Mouse (Mus musculus): ENCODE results near the gene Usp20. TPM values are rescaled to one million over a fixed set of nuclear protein-coding genes. Genes with fewer than 3 reads are reported as not detected.

Usp20 gene
- polyA plus RNA-seq, 1 experiment = 18.5 TPM

DNA sequence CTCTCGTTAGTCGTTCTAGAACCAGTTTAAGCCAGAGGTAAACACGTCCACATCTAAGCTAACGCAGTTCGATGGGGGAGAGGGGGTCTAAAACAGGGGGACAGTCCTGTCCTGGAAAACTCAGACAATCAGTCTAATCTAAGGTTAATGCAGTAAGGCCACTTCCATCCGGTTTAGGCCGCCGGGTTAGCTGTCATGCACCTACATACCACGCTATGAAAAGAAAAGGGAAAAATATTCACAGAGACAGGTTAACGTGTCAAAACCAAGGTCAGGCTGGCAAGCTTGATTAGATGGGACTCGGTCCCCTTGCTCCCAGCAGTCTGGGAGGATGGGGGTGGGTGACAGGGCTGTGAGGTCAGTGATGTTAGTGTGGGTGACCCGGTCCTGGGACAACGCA is 71.3 kb downstream of the Usp20 start:
- DNase-seq = no peak
- H3K4me1 ChIP-seq (ENCODE audit: control insufficient read depth, insufficient read depth, low read length) = no peaks in the 10 kb centered on the region
- 92% methylated on average over 13 of the region's 13 CpGs for WGBS
- H3K4me3 ChIP-seq (replicated peaks; ENCODE audit: extremely low read depth, low read depth, low read length) = no peak overlapping the region
- no peak for TF ChIP-seq CTCF (IDR thresholded peaks at IDR 0.05; ENCODE audit: insufficient read depth, low read length)
- TF ChIP-seq POLR2A (IDR thresholded peaks at IDR 0.05; ENCODE audit: borderline replicate concordance, extremely low read depth, low read depth, low read length) = no peak

DNA sequence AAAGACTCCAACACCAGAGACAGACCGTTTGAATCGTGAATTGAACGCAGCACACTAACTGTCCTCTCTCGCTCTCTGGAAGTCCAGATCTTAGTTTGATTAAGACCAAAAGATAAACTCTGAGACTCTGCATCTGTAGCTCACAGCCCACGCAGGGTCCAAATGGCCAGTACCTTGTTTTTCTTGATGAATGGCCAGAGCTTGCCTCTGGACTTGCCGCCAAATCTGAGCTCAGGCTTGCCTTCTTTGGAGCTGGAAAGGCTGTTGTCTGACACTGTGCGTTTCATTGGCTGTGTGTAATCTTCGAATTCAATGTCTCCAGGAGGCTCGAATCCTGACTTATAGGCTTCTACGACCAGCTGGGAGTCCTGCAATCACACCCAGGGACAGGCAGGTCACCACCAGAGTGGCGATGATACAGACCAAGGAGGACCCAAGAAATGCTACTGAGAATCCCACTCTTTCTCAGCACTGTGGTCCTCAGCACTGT is 71.8 kb downstream of the Usp20 start:
- 82% methylated on average over 11 of the region's 11 CpGs for WGBS
- no peak for DNase-seq
- no peaks in the 10 kb centered on the region for H3K4me1 ChIP-seq (ENCODE audit: control insufficient read depth, insufficient read depth, low read length)
- no peak overlapping the region for H3K4me3 ChIP-seq (replicated peaks; ENCODE audit: extremely low read depth, low read depth, low read length)
- TF ChIP-seq CTCF (IDR thresholded peaks at IDR 0.05; ENCODE audit: insufficient read depth, low read length) = no peak
- TF ChIP-seq POLR2A (IDR thresholded peaks at IDR 0.05; ENCODE audit: borderline replicate concordance, extremely low read depth, low read depth, low read length) = no peak

DNA sequence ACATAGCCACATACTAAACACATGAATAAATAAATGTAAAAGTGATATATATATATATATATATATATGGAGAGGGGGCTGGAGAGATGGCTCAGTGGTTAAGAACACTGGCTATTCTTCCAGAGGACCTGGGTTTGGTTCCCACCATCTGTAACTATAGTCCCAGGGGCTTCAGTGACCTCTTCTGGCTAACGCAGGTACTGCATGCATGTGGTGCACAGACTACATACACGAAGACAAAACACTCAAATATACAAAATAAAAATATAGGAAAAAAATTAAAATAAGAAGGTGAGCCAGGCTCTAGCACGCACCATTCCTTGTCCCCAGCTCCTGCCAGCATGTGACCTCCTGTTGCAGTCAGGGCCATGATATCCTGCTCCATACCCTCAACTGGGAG is 74.0 kb downstream of the Usp20 start:
- no peaks in the 10 kb centered on the region for H3K4me1 ChIP-seq (ENCODE audit: control insufficient read depth, insufficient read depth, low read length)
- no peak overlapping the region for H3K4me3 ChIP-seq (replicated peaks; ENCODE audit: extremely low read depth, low read depth, low read length)
- TF ChIP-seq CTCF (IDR thresholded peaks at IDR 0.05; ENCODE audit: insufficient read depth, low read length) = no peak
- no peak for TF ChIP-seq POLR2A (IDR thresholded peaks at IDR 0.05; ENCODE audit: borderline replicate concordance, extremely low read depth, low read depth, low read length)
- no peak for DNase-seq
- 97% methylated on average over 3 of the region's 3 CpGs for WGBS

DNA sequence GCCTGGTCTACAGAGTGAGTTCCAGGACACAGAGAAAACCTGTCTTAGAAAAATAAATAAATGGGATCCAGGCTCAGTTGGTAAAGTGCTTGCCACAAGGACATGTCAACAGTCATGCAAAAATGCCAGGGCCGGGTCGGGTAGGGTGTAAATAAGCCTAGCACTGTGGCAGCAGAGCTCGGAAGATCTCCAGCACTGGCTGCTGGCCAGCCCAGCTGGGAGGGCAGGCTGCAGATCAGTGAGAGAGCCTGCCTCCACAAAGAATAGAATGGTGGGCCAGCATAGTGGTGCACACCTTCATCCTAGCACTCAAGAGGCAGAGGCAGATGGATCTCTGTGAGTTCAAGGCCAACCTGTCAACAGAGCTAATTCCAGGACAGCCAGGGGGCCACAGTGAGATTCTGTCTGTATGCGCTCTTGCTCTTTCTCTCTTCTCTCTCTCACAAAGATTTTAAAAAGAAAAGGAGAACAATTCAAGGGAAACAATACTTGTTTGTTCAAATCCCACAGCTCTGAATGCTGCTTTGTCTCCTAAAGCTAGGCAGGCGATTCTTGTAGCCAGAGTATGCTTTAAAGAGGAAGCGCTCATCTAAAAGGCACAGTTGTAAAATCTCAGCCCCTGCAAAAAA is 75.6 kb downstream of the Usp20 start:
- no peaks in the 10 kb centered on the region for H3K4me1 ChIP-seq (ENCODE audit: control insufficient read depth, insufficient read depth, low read length)
- DNase-seq = no peak
- 62% methylated on average over 6 of the region's 6 CpGs for WGBS
- no peak for TF ChIP-seq CTCF (IDR thresholded peaks at IDR 0.05; ENCODE audit: insufficient read depth, low read length)
- TF ChIP-seq POLR2A (IDR thresholded peaks at IDR 0.05; ENCODE audit: borderline replicate concordance, extremely low read depth, low read depth, low read length) = no peak
- H3K4me3 ChIP-seq (replicated peaks; ENCODE audit: extremely low read depth, low read depth, low read length) = no peak overlapping the region

DNA sequence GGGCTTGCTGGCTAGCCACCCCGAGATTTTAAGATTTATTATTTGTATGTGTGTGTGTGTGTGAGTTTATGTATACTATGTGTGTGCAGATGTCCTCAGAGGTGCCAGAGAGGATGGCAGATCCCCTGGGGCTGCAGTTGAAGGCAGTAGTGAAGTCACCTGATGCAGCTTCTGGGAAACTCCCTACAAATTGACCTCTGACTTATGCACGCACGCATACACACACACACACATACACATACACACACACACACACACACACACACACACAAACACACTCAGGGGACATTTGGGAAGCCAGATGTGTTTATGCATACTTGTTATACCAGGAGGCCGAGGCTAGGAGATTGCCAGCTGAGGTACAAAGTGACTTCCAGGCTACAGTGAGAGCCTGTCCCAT is 76.4 kb downstream of the Usp20 start:
- 92% methylated on average over 4 of the region's 4 CpGs for WGBS
- TF ChIP-seq CTCF (IDR thresholded peaks at IDR 0.05; ENCODE audit: insufficient read depth, low read length) = no peak
- no peak for TF ChIP-seq POLR2A (IDR thresholded peaks at IDR 0.05; ENCODE audit: borderline replicate concordance, extremely low read depth, low read depth, low read length)
- no peak overlapping the region for H3K4me3 ChIP-seq (replicated peaks; ENCODE audit: extremely low read depth, low read depth, low read length)
- no peaks in the 10 kb centered on the region for H3K4me1 ChIP-seq (ENCODE audit: control insufficient read depth, insufficient read depth, low read length)
- DNase-seq = no peak

DNA sequence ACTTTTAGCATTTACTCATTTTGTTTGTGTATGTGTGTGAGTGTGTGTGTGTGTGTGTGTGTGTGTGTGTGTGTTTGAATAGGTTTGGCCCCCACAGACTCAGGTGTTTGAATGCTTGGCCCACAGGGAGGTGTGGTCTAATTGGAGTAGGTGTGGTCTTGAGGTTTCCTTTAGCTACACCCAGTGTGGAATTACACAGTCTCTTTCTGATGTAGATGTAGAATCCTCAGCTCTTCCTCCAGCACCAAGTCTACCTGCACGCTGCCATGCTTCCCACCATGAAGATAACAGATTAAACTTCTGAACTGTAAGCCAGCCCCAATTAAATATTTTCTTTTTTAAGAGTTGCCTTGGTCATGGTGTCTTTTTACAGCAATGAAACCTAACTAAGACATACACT is 78.2 kb downstream of the Usp20 start:
- TF ChIP-seq POLR2A (IDR thresholded peaks at IDR 0.05; ENCODE audit: borderline replicate concordance, extremely low read depth, low read depth, low read length) = no peak
- no peak for TF ChIP-seq CTCF (IDR thresholded peaks at IDR 0.05; ENCODE audit: insufficient read depth, low read length)
- H3K4me3 ChIP-seq (replicated peaks; ENCODE audit: extremely low read depth, low read depth, low read length) = no peak overlapping the region
- no peaks in the 10 kb centered on the region for H3K4me1 ChIP-seq (ENCODE audit: control insufficient read depth, insufficient read depth, low read length)
- 94% methylated on average over 1 of the region's 1 CpGs for WGBS
- DNase-seq = no peak

DNA sequence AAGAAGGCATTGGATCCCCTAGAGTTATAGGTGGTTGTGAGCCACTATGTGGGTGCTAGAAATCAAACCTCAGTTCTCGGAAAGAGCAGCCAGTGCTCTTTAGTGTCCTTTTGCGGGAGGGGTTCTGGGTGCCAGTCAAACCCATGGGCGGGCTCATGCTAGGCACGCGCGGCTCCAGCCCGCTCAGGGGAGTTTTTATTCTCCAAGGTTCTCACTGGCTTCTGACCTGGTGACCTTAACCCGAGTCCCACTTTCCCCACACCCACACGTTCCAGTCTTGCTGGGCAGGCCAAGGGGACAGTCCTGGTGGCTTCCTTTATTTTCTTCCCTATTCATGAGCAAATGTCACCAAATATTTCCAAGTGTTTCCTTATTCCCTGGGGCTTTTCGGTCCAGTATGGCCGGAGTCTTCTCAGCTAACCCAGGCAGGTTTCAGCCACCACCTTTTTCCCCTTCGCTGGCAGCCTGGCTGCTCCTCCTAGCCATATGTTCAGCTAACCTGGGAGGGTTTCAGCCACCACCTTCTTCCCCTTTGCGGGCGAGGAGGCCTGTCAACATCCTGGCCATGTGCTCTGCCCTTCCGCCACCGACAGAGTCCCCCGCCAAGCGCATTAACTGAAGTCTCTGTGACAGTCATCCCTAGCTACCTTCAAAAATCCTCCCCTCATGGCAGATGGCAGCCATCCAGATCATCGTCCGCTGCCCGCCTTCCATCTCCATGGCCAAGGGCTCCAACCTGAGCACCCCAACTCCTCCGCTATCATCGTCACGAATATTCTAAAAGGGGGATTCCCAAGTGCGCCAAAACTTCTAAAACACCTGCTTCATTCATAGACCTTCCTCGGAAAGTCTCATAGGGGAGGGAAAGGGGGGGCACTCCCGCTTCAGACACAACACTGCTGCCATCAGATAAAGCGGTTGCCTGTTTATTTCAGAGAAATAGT is 79.0 kb downstream of the Usp20 start:
- WGBS = 76% methylated on average over 28 of the region's 28 CpGs
- Histone ChIP-seq H3K4me1 (ENCODE audit: control insufficient read depth, insufficient read depth, low read length) (no peaks in the 10 kb centered on the region), H3K4me3 (replicated peaks; ENCODE audit: extremely low read depth, low read depth, low read length) (no peak overlapping the region)
- DNase-seq = no peak
- no peak for TF ChIP-seq CTCF (IDR thresholded peaks at IDR 0.05; ENCODE audit: insufficient read depth, low read length)
- no peak for TF ChIP-seq POLR2A (IDR thresholded peaks at IDR 0.05; ENCODE audit: borderline replicate concordance, extremely low read depth, low read depth, low read length)

DNA sequence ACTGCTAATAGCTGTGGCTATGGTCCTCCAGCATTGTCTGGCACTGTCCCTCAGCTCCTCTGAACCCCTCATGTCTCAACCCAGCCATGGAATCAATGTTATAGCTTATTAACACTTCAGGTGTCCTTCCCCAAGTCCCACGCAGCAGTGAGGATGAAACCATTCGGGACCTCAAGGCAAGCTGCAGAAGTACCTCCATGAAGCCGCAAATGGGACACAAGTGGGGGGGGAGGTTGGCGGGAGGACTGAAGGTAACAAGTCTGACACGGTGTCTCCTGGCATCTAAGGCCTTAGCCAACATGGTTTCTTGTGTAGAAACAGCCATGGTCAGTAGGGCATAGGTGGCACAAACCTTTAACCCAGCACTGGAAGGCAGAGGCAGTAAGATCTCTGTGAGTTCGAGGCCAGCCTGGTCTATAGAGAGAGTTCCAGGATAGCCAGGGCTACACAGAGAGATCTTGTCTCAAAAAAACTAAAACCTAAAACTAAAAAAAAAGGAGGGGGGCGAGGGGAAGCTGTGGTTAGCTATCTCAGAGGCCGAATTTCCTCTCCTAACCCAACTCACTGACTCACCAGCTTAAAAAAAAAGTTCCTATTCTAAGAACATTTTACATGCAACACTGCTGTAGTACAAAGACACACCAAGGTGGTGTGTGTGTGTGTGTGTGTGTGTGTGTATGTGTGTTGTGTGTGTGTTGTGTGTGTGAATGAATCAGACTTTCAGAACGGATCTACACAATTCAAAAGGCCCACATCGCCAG is 80.0 kb downstream of the Usp20 start:
- no peak for TF ChIP-seq CTCF (IDR thresholded peaks at IDR 0.05; ENCODE audit: insufficient read depth, low read length)
- TF ChIP-seq POLR2A (IDR thresholded peaks at IDR 0.05; ENCODE audit: borderline replicate concordance, extremely low read depth, low read depth, low read length) = no peak
- 81% methylated on average over 10 of the region's 10 CpGs for WGBS
- Histone ChIP-seq H3K4me1 (ENCODE audit: control insufficient read depth, insufficient read depth, low read length) (no peaks in the 10 kb centered on the region), H3K4me3 (replicated peaks; ENCODE audit: extremely low read depth, low read depth, low read length) (no peak overlapping the region)
- DNase-seq = no peak
